Mouse (Mus musculus): ENCODE data around the gene Rasl10a.
"Not testable (repeated sequence)": the region's sequence is repeated elsewhere in the genome, so short reads cannot be mapped to it uniquely, and the experiment has no call there.

DNA sequence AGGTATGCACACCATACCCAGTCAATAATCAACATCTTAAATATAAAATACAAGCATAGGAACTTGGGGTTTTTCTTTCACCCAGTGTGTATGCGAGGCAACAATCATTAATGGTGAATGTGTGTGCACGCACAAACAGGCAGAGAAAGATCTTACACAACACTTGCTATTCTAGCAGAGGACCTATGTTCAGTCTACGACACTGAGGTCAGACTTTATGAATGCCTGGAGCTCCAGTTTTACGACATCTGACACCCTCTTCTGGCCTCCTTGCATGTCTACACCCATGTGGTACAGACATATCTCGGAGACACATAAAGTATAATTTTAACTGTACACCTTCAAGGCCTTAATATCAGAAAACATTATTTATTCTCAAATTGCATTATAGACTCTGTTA lies 18.9 kb downstream of the Rasl10a start:
- not testable (repeated sequence) for TF ChIP-seq CTCF (IDR thresholded peaks at IDR 0.05; ENCODE audit: control insufficient read depth, insufficient read depth, low read length); POLR2A (IDR thresholded peaks at IDR 0.05; ENCODE audit: borderline replicate concordance, control insufficient read depth, low read depth, low read length)

Data from bone marrow, adult 2 months (tissue).